Mouse (Mus musculus): ENCODE measurements around the gene Gm21258. TPM values are rescaled to one million over a fixed set of nuclear protein-coding genes. Genes with fewer than 3 reads are reported as not detected.
"Not testable (repeated sequence)": the region's sequence is repeated elsewhere in the genome, so short reads cannot be mapped to it uniquely, and the experiment has no call there.

Gene Gm21258
- total RNA-seq (2021): not detected

DNA sequence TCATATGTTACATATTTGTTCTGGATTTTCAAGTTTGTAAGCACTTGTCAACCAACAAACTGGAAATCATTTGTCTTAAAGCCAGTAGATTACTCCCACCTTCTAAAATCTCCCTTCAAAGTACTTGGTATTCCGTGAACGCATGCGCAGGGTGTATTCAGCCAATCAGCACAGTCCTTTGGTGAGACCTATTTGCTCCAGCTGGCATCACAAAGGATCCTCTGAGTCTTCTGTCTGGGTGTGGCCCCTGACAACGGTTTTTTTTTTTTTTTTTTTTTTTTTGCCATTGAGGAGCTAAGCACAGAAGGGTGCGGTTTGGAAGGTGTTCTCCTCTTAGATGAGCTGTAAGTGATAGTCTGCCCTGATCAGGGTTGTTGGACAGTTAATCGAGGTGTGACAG lies at the start of gene Gm21258:
Gm21258 (plus strand) TSS at position 301 of the 400 bp plus-strand sequence.
- DNase-seq (ENCODE audit: low spot score in 2 of 2); intact Hi-C loops (cut with DNase I): not testable (repeated sequence)
